Comparison of ENCODE assay signal across 27 mouse cellular contexts in the genomic region with DNA sequence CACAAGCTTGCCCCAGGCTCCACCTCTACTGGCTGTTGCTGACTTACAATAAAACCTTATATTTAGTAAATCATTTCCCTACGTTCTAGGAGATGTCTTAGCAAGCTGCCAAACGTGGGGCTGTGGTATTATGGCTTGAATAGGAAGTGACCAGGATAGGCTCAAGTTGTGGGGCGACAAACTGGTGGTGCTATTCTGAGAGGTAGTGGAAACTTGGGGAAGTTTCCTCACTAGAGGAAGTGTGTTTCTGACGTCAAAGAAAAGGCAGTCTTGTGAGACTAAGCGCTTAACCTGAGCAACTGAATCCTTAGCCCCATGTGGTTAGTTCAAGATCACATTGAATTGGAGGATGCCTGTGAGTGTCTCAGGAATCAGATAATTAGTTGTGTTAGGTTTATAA. TPM values are rescaled to one million over a fixed set of nuclear protein-coding genes. Genes with fewer than 3 reads are reported as not detected.
DNase-seq lines count a peak whose midpoint lies in the region; ATAC-seq and TF ChIP-seq lines count a peak whose summit lies in the region.
"Had no signal": no experiment of that assay in that cellular context is flagged by ENCODE, and none has a peak within 500 bp of the region (broad histone marks: within the 10 kb centered on the region; RNA-seq: fewer than 3 reads in every experiment).

No protein-coding gene starts in this region.

- ATAC-seq in monocyte, adult 5-6 weeks (replicated peaks; ENCODE audit: insufficient number of reproducible peaks, low FRiP score, low TSS enrichment, poor library complexity, severe bottlenecking) = peak; percentile 68
- ATAC-seq: forebrain, embryonic 15.5 days; lung, postnatal 0 days had no signal

- H3K4me3 ChIP-seq in bone marrow macrophage, adult 2 months (ENCODE audit: insufficient read depth, low read length) = no peak overlapping the region
- H3K4me3 ChIP-seq: embryonic facial prominence, embryonic 15.5 days; forebrain, embryonic 15.5 days; heart, adult 2 months; hindbrain, embryonic 12.5 days; limb, embryonic 10.5 days had no signal

- TF ChIP-seq CTCF in bone marrow macrophage, adult 2 months (IDR thresholded peaks at IDR 0.05; ENCODE audit: low read depth, low read length) = no peak

- H3K27ac ChIP-seq in bone marrow macrophage, adult 2 months (ENCODE audit: insufficient read depth, low read depth, low read length) = peak overlapping the region; percentile 57
- H3K27ac ChIP-seq: embryonic facial prominence, embryonic 15.5 days; forebrain, embryonic 15.5 days; heart, adult 2 months; hindbrain, embryonic 12.5 days; limb, embryonic 10.5 days; stomach, postnatal 0 days had no signal

- DNase-seq in layer of hippocampus, adult 11-12 months (ENCODE audit: low spot score) = peak; percentile 29
- DNase-seq in layer of hippocampus, postnatal 14 days (ENCODE audit: low spot score in 2 of 2) = no peak
- peak; percentile 71 to 74 for DNase-seq in B cell, adult 2 months
- no peak for DNase-seq in frontal cortex, postnatal 14 days (ENCODE audit: low spot score in 2 of 2)
- no peak for DNase-seq in urinary bladder, adult 18-20 months (ENCODE audit: low spot score in 2 of 2)
- no peak for DNase-seq in kidney, adult 8-10 months
- DNase-seq: adrenal gland, postnatal 14 days; cerebellum, adult 9-10 months; gastrocnemius, postnatal 25 days; heart, adult 2 months; kidney, postnatal 25 days had no signal

- H3K4me1 ChIP-seq in bone marrow macrophage, adult 2 months (ENCODE audit: control insufficient read depth, insufficient read depth, low read length) = peaks cover 32% of the 10 kb centered on the region
- H3K4me1 ChIP-seq: hindbrain, embryonic 12.5 days had no signal

- TF ChIP-seq POLR2A in bone marrow macrophage, adult 2 months (IDR thresholded peaks at IDR 0.05; ENCODE audit: borderline replicate concordance, low read depth, low read length) = no peak

RNA-seq across cellular contexts. Expression of gene Chst10, which starts 4.6 kb away (rescaled TPM):
- 10 to 100 TPM; 46.7 to 52.4 TPM for total RNA-seq in layer of hippocampus, postnatal 14 days (2021)
- polyA plus RNA-seq in bone marrow macrophage, adult 2 months (2012; ENCODE audit: insufficient read depth, insufficient read length, missing spikeins) = not detected in 2 replicates
- total RNA-seq in monocyte, adult 5-6 weeks (2017) = 1.3 to 2.5 TPM (median 1.3 TPM) in 3 replicates

RNA-seq across cellular contexts. Expression of gene Nms, which starts 36.4 kb away (rescaled TPM):
- not detected for total RNA-seq in layer of hippocampus, postnatal 14 days (2021)
- polyA plus RNA-seq in bone marrow macrophage, adult 2 months (2012; ENCODE audit: insufficient read depth, insufficient read length, missing spikeins) = not detected in 2 replicates
- total RNA-seq in monocyte, adult 5-6 weeks (2017) = not detected in 3 replicates
- total RNA-seq: adrenal gland, postnatal 14 days; gastrocnemius, postnatal 25 days; heart, adult 2 months; heart, postnatal 25 days; left cerebral cortex, adult 8-10 months; liver, adult 2 months; midbrain, postnatal 0 days had no signal
- polyA plus RNA-seq: embryonic facial prominence, embryonic 15.5 days; heart, adult 2 months; heart, embryonic 14.5 days; intestine, embryonic 14.5 days; kidney, embryonic 14.5 days; limb, embryonic 10.5 days; liver, adult 2 months; liver, embryonic 16.5 days; lung, postnatal 0 days; stomach, postnatal 0 days had no signal

Comparison
In these comparisons a context has a peak if more than half of its experiments do, and no peak if none do; other contexts are left out.
1. DNase-seq: peak in layer of hippocampus, adult 11-12 months (single experiment) and B cell, adult 2 months (2 of 2); none in layer of hippocampus, postnatal 14 days (0 of 2), frontal cortex, postnatal 14 days (0 of 2), urinary bladder, adult 18-20 months (0 of 2) and kidney, adult 8-10 months (0 of 2).
2. RNA of gene Chst10, which starts 4.6 kb away (total RNA-seq): 46.7 to 52.4 TPM in layer of hippocampus, postnatal 14 days; 1.3 to 2.5 TPM in monocyte, adult 5-6 weeks; every median in the first group is over 10 times any median in the second.